Mouse (Mus musculus): Measurements from ENCODE around the gene Prss44.

Prss44 gene

GRCm38 (mm10) chr9:110826390-110826789 lies 12.6 kb downstream of the Prss44 start, which contains the start of gene Prss43:
Gene Prss43, plus strand, starts transcription at chr9:110826690.
- in situ Hi-C loops (cut with MboI, MseI) = no loop called here

- in situ Hi-C loops (cut with MboI, MseI) = no loop called here
Observed at GRCm38 (mm10) chr9:110833021-110833420, 19.2 kb downstream of the Prss44 start.

GRCm38 (mm10) chr9:110834411-110834810 lies 20.6 kb downstream of the Prss44 start, which contains the start of gene Prss45:
Gene Prss45, plus strand, starts transcription at chr9:110834588.
- in situ Hi-C loops (cut with MboI, MseI) = no loop called here

GRCm38 (mm10) chr9:110834961-110835360 lies 21.2 kb downstream of the Prss44 start:
- in situ Hi-C loops (cut with MboI, MseI) = no loop called here

- in situ Hi-C loops (cut with MboI, MseI) = no loop called here
Observed at GRCm38 (mm10) chr9:110836112-110836511, 22.3 kb downstream of the Prss44 start.

- in situ Hi-C loops (cut with MboI, MseI) = no loop called here
Observed at GRCm38 (mm10) chr9:110840905-110841304, 27.1 kb downstream of the Prss44 start.

GRCm38 (mm10) chr9:110841438-110841837 lies 27.6 kb downstream of the Prss44 start:
- in situ Hi-C loops (cut with MboI, MseI) = no loop called here

- in situ Hi-C loops (cut with MboI, MseI) = no loop called here
Observed at GRCm38 (mm10) chr9:110844206-110844605, 30.4 kb downstream of the Prss44 start, which contains the start of gene Prss46. Gene Prss46, plus strand, starts transcription at chr9:110844506.

GRCm38 (mm10) chr9:110849162-110849561 lies 35.4 kb downstream of the Prss44 start:
- in situ Hi-C loops (cut with MboI, MseI) = no loop called here

- in situ Hi-C loops (cut with MboI, MseI) = no loop called here
Observed at GRCm38 (mm10) chr9:110855903-110856302, 42.1 kb downstream of the Prss44 start.

GRCm38 (mm10) chr9:110856920-110857319 lies 43.1 kb downstream of the Prss44 start:
- in situ Hi-C loops (cut with MboI, MseI) = no loop called here

- in situ Hi-C loops (cut with MboI, MseI) = no loop called here
Observed at GRCm38 (mm10) chr9:110857781-110858472, 44.1 kb downstream of the Prss44 start, which contains the start of gene Prss50. Gene Prss50, plus strand, starts transcription at chr9:110857967.

GRCm38 (mm10) chr9:110858523-110858922 lies 44.7 kb downstream of the Prss44 start:
- in situ Hi-C loops (cut with MboI, MseI) = no loop called here

- in situ Hi-C loops (cut with MboI, MseI) = no loop called here
Observed at GRCm38 (mm10) chr9:110858967-110859596, 45.3 kb downstream of the Prss44 start.

GRCm38 (mm10) chr9:110871030-110871429 lies 57.2 kb downstream of the Prss44 start:
- in situ Hi-C loops (cut with MboI, MseI) = no loop called here
